Mouse (Mus musculus): Measurements from ENCODE around the gene Zfp52.

GRCm38 (mm10) chr17:21489500-21490001 is 45.8 kb upstream of the Zfp52 start:
- TF ChIP-seq CTCF (IDR thresholded peaks at IDR 0.05 in 2 of 3, conservative IDR thresholded peaks at IDR 0.05 in 1 of 3; ENCODE audit: control insufficient read depth in 1 of 3, insufficient read depth in 1 of 3, low read depth in 2 of 3, low read length in 3 of 3, poor library complexity in 1 of 3, severe bottlenecking in 1 of 3) = no peak
- no peak for TF ChIP-seq MXI1 (IDR thresholded peaks at IDR 0.05; ENCODE audit: low read depth, low read length)
- TF ChIP-seq MEF2A (IDR thresholded peaks at IDR 0.05; ENCODE audit: extremely low read depth, insufficient replicate concordance, low read depth, low read length, poor library complexity, severe bottlenecking) = no peak
- TF ChIP-seq MAX (IDR thresholded peaks at IDR 0.05; ENCODE audit: low read length) = 0 out of 2 replicates have a peak, but pooled peaks have one; percentile 4
- TF ChIP-seq POLR2A (IDR thresholded peaks at IDR 0.05; ENCODE audit: control insufficient read depth in 1 of 2, insufficient read depth in 1 of 2, low read depth in 1 of 2, low read length in 2 of 2, poor library complexity in 1 of 2) = no peak
- TF ChIP-seq ZC3H11A (IDR thresholded peaks at IDR 0.05; ENCODE audit: low read depth, low read length) = no peak
- TF ChIP-seq EP300 (IDR thresholded peaks at IDR 0.05; ENCODE audit: low read depth in 1 of 2, low read length in 2 of 2) = no peak
- peak; percentile 36 for TF ChIP-seq SIN3A (IDR thresholded peaks at IDR 0.05; ENCODE audit: low read length)
- TF ChIP-seq E2F4 (IDR thresholded peaks at IDR 0.05; ENCODE audit: borderline replicate concordance, low read depth, low read length) = no peak
- TF ChIP-seq RCOR1 (IDR thresholded peaks at IDR 0.05; ENCODE audit: low read depth, low read length) = no peak
- TF ChIP-seq CHD1 (IDR thresholded peaks at IDR 0.05; ENCODE audit: low read depth, low read length) = no peak
- TF ChIP-seq JUND (IDR thresholded peaks at IDR 0.05; ENCODE audit: low read depth, low read length) = no peak
- TF ChIP-seq NRF1 (IDR thresholded peaks at IDR 0.05; ENCODE audit: insufficient read depth, low read depth, low read length, poor library complexity, severe bottlenecking) = no peak
- TF ChIP-seq GABPA (IDR thresholded peaks at IDR 0.05; ENCODE audit: low read depth, low read length) = no peak

Data from MEL (cell line).